In genomic region chr16:27385649-27386048, GRCm38 (mm10) we compare ENCODE assay signal across 2 mouse cellular contexts.
TF ChIP-seq lines count a peak whose summit lies in the region.

No protein-coding gene starts in this region.

TF ChIP-seq in CH12.LX, 34 proteins besides CTCF, POLR2A, EP300 and RAD21 (continued from another document):
- TF ChIP-seq KAT2A (IDR thresholded peaks at IDR 0.05; ENCODE audit: insufficient replicate concordance, low read length) (no peak), USF1 (IDR thresholded peaks at IDR 0.05; ENCODE audit: low read depth, low read length) (no peak)

TF ChIP-seq in myocyte, 11 proteins besides CTCF, POLR2A, EP300 and RAD21 (continued from another document):
- TF ChIP-seq TCF3 (IDR thresholded peaks at IDR 0.05; ENCODE audit: insufficient read length, low read depth) = no peak
- no peak for TF ChIP-seq SRF (IDR thresholded peaks at IDR 0.05; ENCODE audit: control insufficient read depth, insufficient read length, low read depth)
- no peak for TF ChIP-seq USF1 (IDR thresholded peaks at IDR 0.05; ENCODE audit: low read depth)
- TF ChIP-seq MYOG (IDR thresholded peaks at IDR 0.05; ENCODE audit: control insufficient read depth in 1 of 3, insufficient read depth in 1 of 3, insufficient read length in 2 of 3, low read depth in 2 of 3) = no peak
- no peak for TF ChIP-seq REST (IDR thresholded peaks at IDR 0.05; ENCODE audit: insufficient read depth, insufficient read length)
- TF ChIP-seq MYOD1 (IDR thresholded peaks at IDR 0.05; ENCODE audit: control insufficient read depth in 1 of 3, insufficient read length in 2 of 3, low read depth in 2 of 3) = no peak
